Mouse (Mus musculus) myocyte (in vitro differentiated cells): Measurements from ENCODE around the gene Gm42674.

Source experiments
- MYOG ChIP-seq, 3 experiments: IDR thresholded peaks; one replicate each; pipeline ENCODE4 v1.6.1; 2011; ENCODE audit warnings: control low read depth in 2 of 3, low read depth in 2 of 3, mild to moderate bottlenecking in 2 of 3; ENCODE audit not compliant: insufficient read length in 2 of 3, control insufficient read depth in 1 of 3, insufficient read depth in 1 of 3
- POLR2A ChIP-seq: IDR thresholded peaks from one replicate; pipeline ENCODE4 v1.6.1; 2011; ENCODE audit warnings: low read depth, mild to moderate bottlenecking, control low read depth, moderate library complexity; ENCODE audit not compliant: insufficient read length
- REST ChIP-seq: IDR thresholded peaks from one replicate; pipeline ENCODE4 v1.6.1; 2011; ENCODE audit warnings: mild to moderate bottlenecking, control low read depth, moderate library complexity; ENCODE audit not compliant: insufficient read depth, insufficient read length
- SRF ChIP-seq: IDR thresholded peaks from one replicate; pipeline ENCODE4 v1.6.1; 2011; ENCODE audit warnings: low read depth; ENCODE audit not compliant: control insufficient read depth, insufficient read length
- TCF12 ChIP-seq: IDR thresholded peaks from one replicate; pipeline ENCODE4 v1.6.1; 2011; ENCODE audit warnings: mild to moderate bottlenecking, control low read depth; ENCODE audit not compliant: poor library complexity, insufficient read depth, severe bottlenecking

DNA sequence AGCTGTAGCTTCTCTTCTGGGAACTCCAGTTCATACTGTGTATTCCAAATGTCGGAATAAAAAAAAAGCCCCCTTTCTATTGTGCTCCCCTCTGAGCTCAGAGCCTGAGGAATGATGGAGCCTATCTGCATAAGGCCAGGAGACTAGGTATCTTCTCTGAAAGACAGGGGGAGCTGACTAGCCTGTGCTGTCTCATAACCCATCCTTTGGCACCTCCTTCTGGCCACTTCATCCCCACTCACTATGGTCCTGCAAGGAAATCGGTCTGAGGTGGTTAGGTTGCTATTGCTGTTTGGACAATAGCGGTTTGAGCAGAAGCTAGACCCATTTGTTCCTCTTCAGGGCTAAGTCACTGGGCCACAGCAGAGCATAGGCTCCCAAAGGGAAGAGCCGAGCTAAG is 26.1 kb downstream of the Gm42674 start:
- no peak for TF ChIP-seq POLR2A
- TF ChIP-seq REST: no peak
- TF ChIP-seq TCF12: no peak
- no peak for TF ChIP-seq MYOG (IDR thresholded peaks at IDR 0.05; ENCODE audit: control insufficient read depth in 1 of 3, insufficient read depth in 1 of 3, insufficient read length in 2 of 3, low read depth in 2 of 3)
- no peak for TF ChIP-seq SRF
